Mouse (Mus musculus) stomach, embryonic 14.5 days (tissue): ENCODE data around the gene Top3a. TPM values are rescaled to one million over a fixed set of nuclear protein-coding genes. Genes with fewer than 3 reads are reported as not detected.

Experiments
- ATAC-seq: fragments of 200-750 bp; cut with Nextera tagmentation; 2 replicates; pipeline ENCODE4 v1.8.0; 2017; ENCODE audit warnings: low read depth, moderate TSS enrichment; ENCODE audit not compliant: insufficient number of reproducible peaks, insufficient read depth, low FRiP score
- H3K27ac ChIP-seq: fragments of 300-500 bp; sonication (generic); 2 replicates; pipeline ENCODE4 v1.5.1; 2014; ENCODE audit warnings: mild to moderate bottlenecking, low read length, moderate library complexity, mixed read lengths
- H3K27me3 ChIP-seq: fragments of 300-500 bp; sonication (generic); 2 replicates; pipeline ENCODE4 v1.6.1; 2014; ENCODE audit warnings: low read length, control low read depth, mixed read lengths; ENCODE audit not compliant: control insufficient read depth, insufficient read depth
- H3K36me3 ChIP-seq: fragments of 300-500 bp; sonication (generic); 2 replicates; pipeline ENCODE4 v1.6.1; 2014; ENCODE audit warnings: mild to moderate bottlenecking, control low read depth, low read length, moderate library complexity, mixed read lengths; ENCODE audit not compliant: control insufficient read depth, insufficient read depth
- H3K4me1 ChIP-seq: fragments of 300-500 bp; sonication (generic); 2 replicates; pipeline ENCODE4 v1.6.1; 2014; ENCODE audit warnings: low read length, control low read depth, mixed read lengths; ENCODE audit not compliant: control insufficient read depth, insufficient read depth
- H3K4me2 ChIP-seq: fragments of 300-500 bp; sonication (generic); replicated peaks from 2 replicates; pipeline ENCODE4 v1.6.1; 2014; ENCODE audit warnings: low read depth, low read length, control low read depth
- H3K4me3 ChIP-seq: fragments of 300-500 bp; sonication (generic); 2 replicates; pipeline ENCODE4 v1.5.1; 2014; ENCODE audit warnings: low read depth, low read length, control low read depth
- H3K9ac ChIP-seq: fragments of 300-500 bp; sonication (generic); replicated peaks from 2 replicates; pipeline ENCODE4 v1.6.1; 2014; ENCODE audit warnings: low read depth, mild to moderate bottlenecking, control low read depth, low read length, moderate library complexity, mixed read lengths
- H3K9me3 ChIP-seq: fragments of 300-500 bp; sonication (generic); 2 replicates; pipeline ENCODE4 v1.6.1; 2016; ENCODE audit warnings: low read depth, low read length, control low read depth; ENCODE audit not compliant: control insufficient read depth
- WGBS: fragments of 180-500 bp; shearing (Covaris S2); extraction: QIAGEN DNeasy Blood & Tissue Kit; methylation state at CpG from one replicate; pipeline ENCODE4 v1.1.7; 2014; 5-methylcytosine and 5-hydroxymethylcytosine counted together
- polyA plus RNA-seq: library from polyadenylated mRNA; unstranded; fragments of >200 nt; fragmentation: Nextera tagmentation; extraction: Ambion mirVana; gene quantifications from 2 replicates; pipeline ENCODE4 v1.2.1, GENCODE M21; 2014

Top3a gene
- polyA plus RNA-seq, 1 experiment from 2014 or later: 14.7 TPM

DNA sequence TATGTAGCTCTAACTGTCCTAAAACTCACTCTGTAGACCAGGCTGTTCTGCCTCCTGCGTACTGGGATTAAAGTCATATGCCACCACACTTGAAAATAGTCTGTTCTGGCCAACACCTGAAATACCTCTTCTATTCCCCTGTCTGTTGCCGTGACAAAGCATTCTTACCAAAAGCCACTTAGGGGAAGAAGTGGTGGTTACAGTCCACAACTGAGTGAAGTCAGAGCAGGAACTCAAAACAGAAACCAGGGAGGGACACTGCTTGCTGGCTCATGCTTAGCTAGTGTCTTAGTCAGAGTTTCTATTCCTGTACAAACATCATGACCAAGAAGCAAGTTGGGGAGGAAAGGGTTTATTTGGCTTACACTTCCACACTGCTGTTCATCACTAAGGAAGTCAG is 7.8 kb downstream of the Top3a start:
- no peaks in the 10 kb centered on the region for H3K4me1 ChIP-seq
- no peak overlapping the region for H3K4me2 ChIP-seq
- no peaks in the 10 kb centered on the region for H3K9me3 ChIP-seq
- H3K36me3 ChIP-seq: no peaks in the 10 kb centered on the region
- H3K4me3 ChIP-seq: no peak overlapping the region
- WGBS: 81% methylated on average over 2 of the region's 2 CpGs
- H3K9ac ChIP-seq: no peak overlapping the region
- no peak for ATAC-seq
- no peaks in the 10 kb centered on the region for H3K27me3 ChIP-seq
- no peak overlapping the region for H3K27ac ChIP-seq

DNA sequence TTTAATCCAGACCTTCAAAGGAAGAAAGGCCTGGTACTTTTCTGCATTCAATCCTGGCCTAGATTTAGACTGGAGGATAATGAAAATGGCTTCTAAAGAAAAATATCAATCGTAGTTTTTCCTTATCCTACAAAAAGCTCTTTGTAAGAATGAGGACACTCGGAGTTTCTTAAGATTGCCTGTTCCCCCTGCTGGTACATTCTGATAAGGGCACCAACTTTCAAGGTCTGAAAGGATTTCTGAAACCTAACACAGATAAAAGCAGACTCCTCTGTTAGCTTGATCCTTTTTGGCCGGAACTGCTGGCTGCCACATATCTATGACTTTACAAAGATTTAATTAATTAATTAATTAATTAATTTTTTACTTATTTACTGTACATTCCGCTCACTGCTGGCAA is 10.2 kb downstream of the Top3a start:
- Histone ChIP-seq H3K4me2 (no peak overlapping the region), H3K4me1 (no peaks in the 10 kb centered on the region), H3K9ac (no peak overlapping the region), H3K36me3 (no peaks in the 10 kb centered on the region), H3K27me3 (no peaks in the 10 kb centered on the region), H3K4me3 (no peak overlapping the region), H3K9me3 (no peaks in the 10 kb centered on the region), H3K27ac (no peak overlapping the region)
- ATAC-seq: no peak
- WGBS: 80% methylated on average over 4 of the region's 4 CpGs

GRCm38 (mm10) chr11:60761681-60762080 is 15.5 kb downstream of the Top3a start:
- no peak overlapping the region for H3K4me3 ChIP-seq
- H3K27me3 ChIP-seq: no peaks in the 10 kb centered on the region
- H3K4me2 ChIP-seq: no peak overlapping the region
- no peak overlapping the region for H3K9ac ChIP-seq
- ATAC-seq: no peak
- no peak overlapping the region for H3K27ac ChIP-seq
- 89% methylated on average over 3 of the region's 3 CpGs for WGBS
- no peaks in the 10 kb centered on the region for H3K9me3 ChIP-seq
- peaks cover 9% of the 10 kb centered on the region for H3K36me3 ChIP-seq
- no peaks in the 10 kb centered on the region for H3K4me1 ChIP-seq

DNA sequence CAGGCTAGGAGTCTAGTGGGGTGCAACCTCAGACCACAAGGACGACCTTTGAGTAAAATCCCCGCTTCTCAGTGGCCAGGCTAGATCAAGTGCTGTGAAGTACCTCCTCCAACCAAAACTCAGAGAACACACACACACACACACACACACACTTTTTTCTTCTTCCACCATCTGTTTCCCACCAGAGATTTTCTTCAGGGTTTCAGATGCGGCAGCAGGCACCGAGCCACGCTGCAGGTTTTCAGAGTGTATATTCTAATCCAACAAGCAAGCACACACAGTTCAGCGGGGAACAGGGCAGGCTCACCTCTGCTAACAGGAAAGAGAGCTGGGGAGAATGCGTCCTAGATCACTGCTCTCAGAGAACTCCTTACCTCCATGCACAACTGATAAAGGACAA is 21.6 kb downstream of the Top3a start:
- H3K4me1 ChIP-seq: no peaks in the 10 kb centered on the region
- WGBS: 77% methylated on average over 7 of the region's 7 CpGs

DNA sequence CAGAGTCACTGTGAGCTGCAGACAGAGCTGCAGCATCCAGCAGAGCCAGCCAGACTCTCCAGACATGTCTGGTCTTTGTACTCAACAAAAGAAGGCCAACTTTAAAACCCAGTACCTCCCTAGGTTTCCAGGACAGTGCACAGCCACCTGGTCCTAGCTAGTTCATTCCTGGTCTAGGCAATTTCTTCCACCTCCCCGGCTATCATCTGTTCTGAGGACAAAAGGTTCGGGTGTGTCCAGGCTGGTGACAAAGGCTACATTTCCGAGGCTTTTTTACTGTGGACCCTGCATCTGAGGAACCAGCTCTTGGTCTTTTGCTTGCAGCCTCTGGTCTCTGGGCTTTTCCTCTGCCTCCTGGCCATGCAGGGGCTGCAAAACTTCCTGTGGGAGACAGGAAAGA is 36.8 kb downstream of the Top3a start:
- Histone ChIP-seq H3K4me2 (no peak overlapping the region), H3K27ac (no peak overlapping the region), H3K4me1 (no peaks in the 10 kb centered on the region), H3K9me3 (no peaks in the 10 kb centered on the region), H3K9ac (no peak overlapping the region), H3K27me3 (no peaks in the 10 kb centered on the region), H3K4me3 (no peak overlapping the region), H3K36me3 (peaks cover 21% of the 10 kb centered on the region)
- 69% methylated on average over 3 of the region's 3 CpGs for whole genome bisulfite sequencing
- no peak for ATAC-seq

More for the DNA sequence above, 21.6 kb downstream of the Top3a start:
- Histone ChIP-seq H3K36me3 (peaks cover 47% of the 10 kb centered on the region), H3K4me2 (no peak overlapping the region), H3K9me3 (no peaks in the 10 kb centered on the region), H3K4me3 (no peak overlapping the region), H3K9ac (no peak overlapping the region), H3K27me3 (no peaks in the 10 kb centered on the region), H3K27ac (no peak overlapping the region)
- ATAC-seq: no peak

DNA sequence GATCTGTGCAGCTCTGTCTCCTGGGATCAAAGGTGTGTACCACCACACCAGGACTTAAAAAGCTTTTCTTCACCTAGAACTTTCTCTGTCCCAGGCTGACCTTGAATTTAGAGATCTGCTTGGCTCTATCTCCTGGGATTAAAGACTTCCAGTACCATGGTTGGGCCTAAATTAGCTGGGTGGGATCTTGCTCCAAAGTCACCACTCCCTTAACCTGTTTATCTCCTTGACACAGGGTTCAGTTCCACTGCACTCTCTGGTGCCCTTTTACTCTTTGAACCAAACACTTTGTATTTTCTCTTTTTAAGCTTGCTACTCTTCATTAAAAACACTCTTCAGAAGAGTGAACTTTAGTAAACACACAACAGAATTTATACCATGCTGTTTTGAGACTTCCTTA is 39.7 kb downstream of the Top3a start:
- no peak overlapping the region for H3K9ac ChIP-seq
- H3K4me2 ChIP-seq: no peak overlapping the region
- H3K4me3 ChIP-seq: no peak overlapping the region
- H3K27me3 ChIP-seq: no peaks in the 10 kb centered on the region
- no peaks in the 10 kb centered on the region for H3K9me3 ChIP-seq
- no peak overlapping the region for H3K27ac ChIP-seq
- ATAC-seq: no peak
- H3K4me1 ChIP-seq: no peaks in the 10 kb centered on the region
- H3K36me3 ChIP-seq: peaks cover 5% of the 10 kb centered on the region

DNA sequence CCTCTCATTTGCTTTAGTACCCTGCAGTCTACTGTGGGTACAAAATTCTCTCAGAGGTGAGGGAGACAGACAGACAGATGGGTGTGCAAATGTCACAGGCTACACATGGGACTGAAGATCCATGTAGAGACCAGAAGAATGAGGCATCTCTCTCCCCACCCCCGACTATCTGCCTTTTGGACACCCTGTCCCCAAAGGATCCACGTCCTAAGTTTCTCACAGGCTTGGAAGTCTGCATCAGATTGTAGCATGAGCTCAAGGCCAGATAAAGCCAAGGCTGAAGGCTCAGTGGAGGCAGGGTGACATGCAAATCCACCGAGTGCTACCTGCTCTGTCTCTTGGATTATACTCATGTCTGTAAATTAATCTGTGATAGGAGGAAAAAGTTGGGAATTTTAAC is 40.7 kb downstream of the Top3a start:
- 80% methylated on average over 3 of the region's 3 CpGs for WGBS

DNA sequence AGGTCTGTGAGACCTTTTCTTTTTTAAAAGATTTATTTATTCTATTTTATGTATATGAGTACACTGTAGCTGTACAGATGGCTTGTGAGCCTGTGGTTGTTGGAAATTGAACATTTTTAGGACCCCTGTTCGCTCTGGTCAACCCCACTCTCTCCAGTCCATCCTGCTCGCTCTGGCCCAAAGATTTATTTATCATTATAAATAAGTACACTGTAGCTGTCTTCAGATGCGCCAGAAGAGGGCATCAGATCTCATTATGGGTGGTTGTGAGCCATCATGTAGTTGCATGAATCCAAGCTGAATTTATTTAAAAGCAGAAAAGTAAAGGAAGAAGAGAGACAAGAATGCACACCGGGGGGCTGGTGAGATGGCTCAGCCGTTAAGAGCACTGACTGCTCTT is 42.0 kb downstream of the Top3a start:
- no peak for ATAC-seq
- Histone ChIP-seq H3K9ac (no peak overlapping the region), H3K27ac (no peak overlapping the region), H3K4me2 (no peak overlapping the region), H3K9me3 (no peaks in the 10 kb centered on the region), H3K4me3 (no peak overlapping the region), H3K27me3 (no peaks in the 10 kb centered on the region), H3K36me3 (peaks cover 3% of the 10 kb centered on the region; the same call in 1 of the 2 replicates), H3K4me1 (no peaks in the 10 kb centered on the region)
- WGBS: 71% methylated on average over 5 of the region's 5 CpGs

More for the DNA sequence above, 40.7 kb downstream of the Top3a start:
- no peaks in the 10 kb centered on the region for H3K9me3 ChIP-seq
- no peak overlapping the region for H3K4me2 ChIP-seq
- ATAC-seq: no peak
- H3K4me3 ChIP-seq: no peak overlapping the region
- no peak overlapping the region for H3K9ac ChIP-seq
- H3K27ac ChIP-seq: no peak overlapping the region
- no peaks in the 10 kb centered on the region for H3K4me1 ChIP-seq
- H3K36me3 ChIP-seq: no peaks in the 10 kb centered on the region; the same call in 1 of the 2 replicates
- no peaks in the 10 kb centered on the region for H3K27me3 ChIP-seq

DNA sequence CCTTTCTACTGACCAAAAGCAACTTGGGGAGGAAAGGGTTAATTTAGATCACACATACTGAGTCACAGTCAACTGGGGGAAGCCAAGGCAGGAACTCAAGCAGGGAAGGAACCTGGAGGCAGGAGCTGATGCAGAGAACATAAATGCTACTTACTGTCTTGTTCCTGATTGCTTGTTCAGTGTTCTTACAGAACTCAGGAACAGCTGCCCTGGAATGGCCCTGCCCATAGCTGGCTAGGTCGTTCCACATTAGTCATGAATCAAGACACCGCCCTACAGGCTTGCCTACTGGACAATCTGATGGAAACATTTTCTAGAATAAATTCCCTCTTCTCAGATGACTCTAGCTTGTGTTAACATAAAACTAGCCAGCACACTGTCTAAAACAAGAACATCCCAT is 43.0 kb downstream of the Top3a start:
- Histone ChIP-seq H3K4me3 (no peak overlapping the region), H3K9me3 (no peaks in the 10 kb centered on the region), H3K4me2 (no peak overlapping the region), H3K27me3 (no peaks in the 10 kb centered on the region), H3K36me3 (peaks cover 3% of the 10 kb centered on the region; the same call in 1 of the 2 replicates), H3K9ac (no peak overlapping the region), H3K4me1 (peaks cover 3% of the 10 kb centered on the region; the same call in 1 of the 2 replicates), H3K27ac (no peak overlapping the region)
- no peak for ATAC-seq
- WGBS: 70% methylated on average over 2 of the region's 2 CpGs
